ENCODE assay signal across 23 mouse cellular contexts in genomic region chr7:98148721-98149407, GRCm38 (mm10). TPM values are rescaled to one million over a fixed set of nuclear protein-coding genes. Genes with fewer than 3 reads are reported as not detected.
DNase-seq lines count a peak whose midpoint lies in the region; ATAC-seq and TF ChIP-seq lines count a peak whose summit lies in the region.
"Had no signal": no experiment of that assay in that cellular context is flagged by ENCODE, and none has a peak within 500 bp of the region (broad histone marks: within the 10 kb centered on the region; RNA-seq: fewer than 3 reads in every experiment).

No protein-coding gene starts in this region.

- no peak for TF ChIP-seq CTCF in kidney, postnatal 0 days (IDR thresholded peaks at IDR 0.05; ENCODE audit: low read depth)

- DNase-seq in heart, embryonic 10.5 days (ENCODE audit: low spot score), result no peak
- DNase-seq in heart, postnatal 36 days, result no peak
- DNase-seq in kidney, postnatal 0 days (ENCODE audit: low spot score), result no peak
- DNase-seq in kidney, postnatal 14 days, result no peak
- DNase-seq in forebrain, embryonic 14.5 days (ENCODE audit: low spot score), result peak; percentile 73
- DNase-seq in right cerebral cortex, postnatal 4 days, result no peak
- no peak for DNase-seq in urinary bladder, adult 2 months (ENCODE audit: low spot score)
- DNase-seq: adrenal gland, adult 8-10 months; cerebellum, adult 9-10 months; gastrocnemius, postnatal 10 days; heart, adult 11 months; left cerebral cortex, postnatal 4 days; lung, adult 18-20 months; lung, postnatal 14 days; thymus, postnatal 4 days had no signal

- peak overlapping the region; percentile 81 for H3K27ac ChIP-seq in heart, embryonic 10.5 days
- 0 out of 2 replicates have a peak overlapping the region, but pooled peaks have one; percentile 3 for H3K27ac ChIP-seq in kidney, postnatal 0 days
- H3K27ac ChIP-seq in forebrain, embryonic 14.5 days (ENCODE audit: low read depth, low read length), result peak overlapping the region; percentile 49; the same call in 1 of the 2 replicates

- H3K9me3 ChIP-seq in heart, embryonic 10.5 days, result no peaks in the 10 kb centered on the region
- no peaks in the 10 kb centered on the region for H3K9me3 ChIP-seq in kidney, postnatal 0 days (replicated peaks; ENCODE audit: low read length)
- H3K9me3 ChIP-seq in forebrain, embryonic 14.5 days (replicated peaks; ENCODE audit: control insufficient read depth, low read length), result no peaks in the 10 kb centered on the region
- H3K9me3 ChIP-seq: embryonic facial prominence, embryonic 10.5 days; midbrain, embryonic 15.5 days had no signal

- H3K36me3 ChIP-seq in heart, embryonic 10.5 days, result no peaks in the 10 kb centered on the region
- no peaks in the 10 kb centered on the region for H3K36me3 ChIP-seq in kidney, postnatal 0 days (ENCODE audit: insufficient read depth, low read length)
- H3K36me3 ChIP-seq in forebrain, embryonic 14.5 days (ENCODE audit: control insufficient read depth, insufficient read depth, low read length), result 0 out of 2 replicates have a peak, but pooled peaks cover 3% of the 10 kb centered on the region
- H3K36me3 ChIP-seq: embryonic facial prominence, embryonic 10.5 days; midbrain, embryonic 15.5 days had no signal

- H3K9ac ChIP-seq in kidney, postnatal 0 days (ENCODE audit: low read depth, low read length), result no peak overlapping the region
- no peak overlapping the region for H3K9ac ChIP-seq in forebrain, embryonic 14.5 days (ENCODE audit: low read length)
- H3K9ac ChIP-seq: midbrain, embryonic 15.5 days had no signal

- H3K27me3 ChIP-seq in heart, embryonic 10.5 days (ENCODE audit: insufficient read depth, poor library complexity, severe bottlenecking), result no peaks in the 10 kb centered on the region
- H3K27me3 ChIP-seq in kidney, postnatal 0 days (ENCODE audit: insufficient read depth, low read length), result no peaks in the 10 kb centered on the region
- H3K27me3 ChIP-seq in forebrain, embryonic 14.5 days (replicated peaks; ENCODE audit: control insufficient read depth, insufficient read depth, low read length), result no peaks in the 10 kb centered on the region
- H3K27me3 ChIP-seq: midbrain, embryonic 15.5 days had no signal

- peaks cover 80% of the 10 kb centered on the region for H3K4me1 ChIP-seq in heart, embryonic 10.5 days
- H3K4me1 ChIP-seq in kidney, postnatal 0 days (replicated peaks; ENCODE audit: insufficient read depth, low read length), result peaks cover 22% of the 10 kb centered on the region; the same call in 1 of the 2 replicates
- peaks cover 7% of the 10 kb centered on the region for H3K4me1 ChIP-seq in forebrain, embryonic 14.5 days (ENCODE audit: control insufficient read depth, insufficient read depth, low read length)

- WGBS in heart, embryonic 10.5 days, result 62% methylated on average over 10 of the region's 10 CpGs
- 70% methylated on average over 10 of the region's 10 CpGs for WGBS in kidney, postnatal 0 days
- WGBS in forebrain, embryonic 14.5 days, result 71% methylated on average over 10 of the region's 10 CpGs

- intact Hi-C loops in heart, postnatal 36 days (cut with DNase I), result no loop called here

- no peak overlapping the region for H3K4me3 ChIP-seq in heart, embryonic 10.5 days
- H3K4me3 ChIP-seq in kidney, postnatal 0 days (replicated peaks; ENCODE audit: low read depth, low read length), result no peak overlapping the region
- H3K4me3 ChIP-seq in forebrain, embryonic 14.5 days (ENCODE audit: low read depth, low read length), result no peak overlapping the region
- H3K4me3 ChIP-seq: embryonic facial prominence, embryonic 10.5 days; midbrain, embryonic 15.5 days; myocyte had no signal

- ATAC-seq in kidney, postnatal 0 days (replicated peaks; ENCODE audit: low FRiP score, low read depth), result no peak
- ATAC-seq in forebrain, embryonic 14.5 days, result peak; percentile 47; the same call in 1 of the 2 replicates

- H3K4me2 ChIP-seq in kidney, postnatal 0 days (ENCODE audit: low read length), result no peak overlapping the region
- no peak overlapping the region for H3K4me2 ChIP-seq in forebrain, embryonic 14.5 days (ENCODE audit: low read length)
- H3K4me2 ChIP-seq: liver, embryonic 11.5 days; midbrain, embryonic 15.5 days had no signal

RNA-seq across cellular contexts. Expression of gene Omp, which starts 3.6 kb away (rescaled TPM):
- 0.33 TPM in 2 replicates for polyA plus RNA-seq in heart, embryonic 10.5 days (2016; fragmentation: Nextera tagmentation; extraction: Ambion mirVana)
- total RNA-seq in heart, postnatal 36 days (2021), result under 1 TPM in 1 of 2 experiments, not detected in 1; 0.11 TPM
- polyA plus RNA-seq in kidney, postnatal 0 days (2015; fragmentation: Nextera tagmentation; extraction: Ambion mirVana), result 0.38 and 0.50 TPM in 2 replicates
- 0.30 and 0.32 TPM in 2 replicates for polyA plus RNA-seq in forebrain, embryonic 14.5 days (2014; fragmentation: Nextera tagmentation; extraction: Ambion mirVana)
- polyA plus RNA-seq in urinary bladder, adult 2 months (2012; rRNA removed), result 1.7 and 2.2 TPM in 2 replicates
- total RNA-seq: megakaryocyte, adult 5-6 weeks had no signal
- polyA plus RNA-seq: embryonic facial prominence, embryonic 10.5 days had no signal

RNA-seq across cellular contexts. Expression of gene Capn5, which starts 29.2 kb away (rescaled TPM):
- 9.4 and 11.0 TPM in 2 replicates for polyA plus RNA-seq in heart, embryonic 10.5 days (2016; fragmentation: Nextera tagmentation; extraction: Ambion mirVana)
- 1 to 10 TPM; 2.4 to 2.6 TPM for total RNA-seq in heart, postnatal 36 days (2021)
- polyA plus RNA-seq in kidney, postnatal 0 days (2015; fragmentation: Nextera tagmentation; extraction: Ambion mirVana), result 12.9 and 13.0 TPM in 2 replicates
- 6.1 and 8.2 TPM in 2 replicates for polyA plus RNA-seq in forebrain, embryonic 14.5 days (2014; fragmentation: Nextera tagmentation; extraction: Ambion mirVana)
- polyA plus RNA-seq in urinary bladder, adult 2 months (2012; rRNA removed), result 71.4 and 76.6 TPM in 2 replicates

RNA-seq across cellular contexts. Expression of gene Myo7a, which starts 29.5 kb away (rescaled TPM):
- 16.4 and 17.3 TPM in 2 replicates for polyA plus RNA-seq in heart, embryonic 10.5 days (2016; fragmentation: Nextera tagmentation; extraction: Ambion mirVana)
- 1 to 10 TPM; 5.3 to 5.8 TPM for total RNA-seq in heart, postnatal 36 days (2021)
- 7.6 and 8.7 TPM in 2 replicates for polyA plus RNA-seq in kidney, postnatal 0 days (2015; fragmentation: Nextera tagmentation; extraction: Ambion mirVana)
- polyA plus RNA-seq in forebrain, embryonic 14.5 days (2014; fragmentation: Nextera tagmentation; extraction: Ambion mirVana), result 7.7 and 10.7 TPM in 2 replicates
- 29.5 and 35.3 TPM in 2 replicates for polyA plus RNA-seq in urinary bladder, adult 2 months (2012; rRNA removed)

RNA-seq across cellular contexts. Expression of gene B3gnt6, which starts 50.4 kb away (rescaled TPM):
- polyA plus RNA-seq in heart, embryonic 10.5 days (2016; fragmentation: Nextera tagmentation; extraction: Ambion mirVana), result 0.06 TPM in 1 of 2 replicates, not detected in the other
- not detected for total RNA-seq in heart, postnatal 36 days (2021)
- polyA plus RNA-seq in kidney, postnatal 0 days (2015; fragmentation: Nextera tagmentation; extraction: Ambion mirVana), result 0.13 and 0.20 TPM in 2 replicates
- polyA plus RNA-seq in forebrain, embryonic 14.5 days (2014; fragmentation: Nextera tagmentation; extraction: Ambion mirVana), result 0.19 and 0.32 TPM in 2 replicates
- 0.32 and 0.46 TPM in 2 replicates for polyA plus RNA-seq in urinary bladder, adult 2 months (2012; rRNA removed)
- total RNA-seq: gastrocnemius, postnatal 10 days had no signal
- polyA plus RNA-seq: C2C12; embryonic facial prominence, embryonic 10.5 days; heart, postnatal 0 days; intestine, embryonic 14.5 days; liver, embryonic 11.5 days had no signal

Comparison
In these comparisons a context has a peak if more than half of its experiments do, and no peak if none do; other contexts are left out.
1. H3K27ac ChIP-seq: peak in every context shown above with its lines; median percentile 81 in heart, embryonic 10.5 days; 49 in forebrain, embryonic 14.5 days; 3 in kidney, postnatal 0 days.